13 mouse cellular contexts compared by ENCODE assay signal in genomic region chr2:128427181-128427880, GRCm38 (mm10).
A peak's percentile ranks its signal among the peaks of the same experiment; 100 is the strongest.
DNase-seq lines count a peak whose midpoint lies in the region; ATAC-seq and TF ChIP-seq lines count a peak whose summit lies in the region.
"Had no signal": no experiment of that assay in that cellular context is flagged by ENCODE, and none has a peak within 500 bp of the region (broad histone marks: within the 10 kb centered on the region; RNA-seq: fewer than 3 reads in every experiment).

No protein-coding gene starts in this region.

- H3K4me1 ChIP-seq in heart, embryonic 14.5 days (ENCODE audit: control insufficient read depth in 2 of 2, insufficient read depth in 2 of 2, low read length in 2 of 2): peaks cover 21 to 23% of the 10 kb centered on the region in 2 experiments
- no peaks in the 10 kb centered on the region for H3K4me1 ChIP-seq in midbrain, postnatal 0 days (ENCODE audit: insufficient read depth, low read length)
- H3K4me1 ChIP-seq in midbrain, embryonic 14.5 days (ENCODE audit: control insufficient read depth, insufficient read depth, low read length): no peaks in the 10 kb centered on the region
- peaks cover 8% of the 10 kb centered on the region; the same call in 1 of the 2 replicates for H3K4me1 ChIP-seq in intestine, postnatal 0 days (replicated peaks; ENCODE audit: control insufficient read depth, insufficient read depth, low read length)
- H3K4me1 ChIP-seq in stomach, embryonic 16.5 days (ENCODE audit: control insufficient read depth, insufficient read depth, low read length): peaks cover 31% of the 10 kb centered on the region
- H3K4me1 ChIP-seq: neural tube, embryonic 15.5 days had no signal

- H3K4me3 ChIP-seq in heart, embryonic 14.5 days (ENCODE audit: control insufficient read depth in 1 of 2, insufficient read depth in 1 of 2, low read depth in 1 of 2, low read length in 2 of 2): peak overlapping the region; percentile 28 to 33; a peak in 3 of 4 replicates
- H3K4me3 ChIP-seq in midbrain, postnatal 0 days (ENCODE audit: low read depth, low read length): no peak overlapping the region
- no peak overlapping the region for H3K4me3 ChIP-seq in midbrain, embryonic 14.5 days (replicated peaks; ENCODE audit: low read depth, low read length)
- H3K4me3 ChIP-seq in intestine, postnatal 0 days (ENCODE audit: low read depth, low read length): peak overlapping the region; percentile 13; the same call in 1 of the 2 replicates
- peak overlapping the region; percentile 33 for H3K4me3 ChIP-seq in stomach, embryonic 16.5 days (replicated peaks; ENCODE audit: low read length)
- H3K4me3 ChIP-seq: erythroblast, embryonic 14.5 days; neural tube, embryonic 15.5 days had no signal

- peak overlapping the region in 1 of 2 experiments; percentile 71; a peak in 1 of 4 replicates for H3K27ac ChIP-seq in heart, embryonic 14.5 days (replicated peaks in 1 of 2; ENCODE audit: control insufficient read depth in 1 of 2, insufficient read depth in 1 of 2, low read depth in 2 of 2, low read length in 2 of 2)
- no peak overlapping the region for H3K27ac ChIP-seq in midbrain, postnatal 0 days (ENCODE audit: low read depth, low read length)
- no peak overlapping the region for H3K27ac ChIP-seq in midbrain, embryonic 14.5 days (replicated peaks; ENCODE audit: low read depth, low read length)
- no peak overlapping the region for H3K27ac ChIP-seq in intestine, postnatal 0 days (ENCODE audit: low read depth, low read length)
- H3K27ac ChIP-seq in stomach, embryonic 16.5 days (ENCODE audit: low read length): peak overlapping the region; percentile 83
- H3K27ac ChIP-seq: kidney, postnatal 0 days; neural tube, embryonic 15.5 days had no signal

- no peaks in the 10 kb centered on the region for H3K27me3 ChIP-seq in heart, embryonic 14.5 days (ENCODE audit: control insufficient read depth, insufficient read depth, low read length)
- H3K27me3 ChIP-seq in midbrain, postnatal 0 days (ENCODE audit: insufficient read depth, low read length): no peaks in the 10 kb centered on the region
- H3K27me3 ChIP-seq in midbrain, embryonic 14.5 days (ENCODE audit: control insufficient read depth, insufficient read depth, low read length): no peaks in the 10 kb centered on the region
- H3K27me3 ChIP-seq in intestine, postnatal 0 days (replicated peaks; ENCODE audit: control insufficient read depth, insufficient read depth, low read length): 0 out of 2 replicates have a peak, but pooled peaks cover 5% of the 10 kb centered on the region
- no peaks in the 10 kb centered on the region for H3K27me3 ChIP-seq in stomach, embryonic 16.5 days (ENCODE audit: control insufficient read depth, insufficient read depth, low read length)
- H3K27me3 ChIP-seq: limb, embryonic 12.5 days; neural tube, embryonic 15.5 days had no signal

- H3K9ac ChIP-seq in heart, embryonic 14.5 days (ENCODE audit: low read length): peak overlapping the region; percentile 60; the same call in 1 of the 2 replicates
- H3K9ac ChIP-seq in midbrain, postnatal 0 days (replicated peaks; ENCODE audit: low read length, poor library complexity, severe bottlenecking): no peak overlapping the region
- no peak overlapping the region for H3K9ac ChIP-seq in midbrain, embryonic 14.5 days (replicated peaks; ENCODE audit: low read length)
- no peak overlapping the region for H3K9ac ChIP-seq in intestine, postnatal 0 days (ENCODE audit: low read depth, low read length)
- peak overlapping the region; percentile 33; the same call in 1 of the 2 replicates for H3K9ac ChIP-seq in stomach, embryonic 16.5 days (ENCODE audit: low read length)
- H3K9ac ChIP-seq: limb, embryonic 12.5 days; neural tube, embryonic 15.5 days had no signal

- WGBS in heart, embryonic 14.5 days: 70% methylated on average over 6 of the region's 6 CpGs
- 88% methylated on average over 6 of the region's 6 CpGs for WGBS in midbrain, postnatal 0 days
- 90% methylated on average over 6 of the region's 6 CpGs for WGBS in midbrain, embryonic 14.5 days
- WGBS in intestine, postnatal 0 days: 55% methylated on average over 6 of the region's 6 CpGs
- WGBS in stomach, embryonic 16.5 days: 72% methylated on average over 6 of the region's 6 CpGs

- intact Hi-C loops in heart, postnatal 14 days (cut with DNase I): no loop called here

- ATAC-seq in heart, embryonic 14.5 days (ENCODE audit: insufficient number of reproducible peaks, insufficient read depth, low FRiP score, low read depth): no peak
- no peak for ATAC-seq in midbrain, postnatal 0 days (ENCODE audit: low FRiP score)
- no peak for ATAC-seq in midbrain, embryonic 14.5 days (ENCODE audit: low FRiP score, low TSS enrichment)
- no peak for ATAC-seq in intestine, postnatal 0 days
- ATAC-seq in stomach, embryonic 16.5 days (ENCODE audit: insufficient read depth, low FRiP score): no peak; the same call in 1 of the 2 replicates

- H3K4me2 ChIP-seq in heart, embryonic 14.5 days (ENCODE audit: low read length): peak overlapping the region; percentile 57
- 0 out of 2 replicates have a peak overlapping the region, but pooled peaks have one; percentile 1 for H3K4me2 ChIP-seq in midbrain, postnatal 0 days (ENCODE audit: low read depth, low read length, poor library complexity, severe bottlenecking)
- no peak overlapping the region for H3K4me2 ChIP-seq in midbrain, embryonic 14.5 days (ENCODE audit: low read length)
- peak overlapping the region; percentile 35; the same call in 1 of the 2 replicates for H3K4me2 ChIP-seq in intestine, postnatal 0 days (replicated peaks; ENCODE audit: low read depth)
- H3K4me2 ChIP-seq in stomach, embryonic 16.5 days (ENCODE audit: low read depth, low read length): peak overlapping the region; percentile 32
- H3K4me2 ChIP-seq: neural tube, embryonic 15.5 days had no signal

- no peaks in the 10 kb centered on the region for H3K9me3 ChIP-seq in heart, embryonic 14.5 days (ENCODE audit: control insufficient read depth, low read length)
- H3K9me3 ChIP-seq in midbrain, postnatal 0 days (ENCODE audit: low read length): no peaks in the 10 kb centered on the region
- no peaks in the 10 kb centered on the region for H3K9me3 ChIP-seq in midbrain, embryonic 14.5 days (ENCODE audit: control insufficient read depth, low read length)
- H3K9me3 ChIP-seq in intestine, postnatal 0 days (ENCODE audit: control insufficient read depth): no peaks in the 10 kb centered on the region
- H3K9me3 ChIP-seq in stomach, embryonic 16.5 days (replicated peaks; ENCODE audit: control insufficient read depth, low read length): no peaks in the 10 kb centered on the region
- H3K9me3 ChIP-seq: limb, embryonic 12.5 days; neural tube, embryonic 15.5 days had no signal

- no peaks in the 10 kb centered on the region for H3K36me3 ChIP-seq in heart, embryonic 14.5 days (ENCODE audit: control insufficient read depth, insufficient read depth, low read length)
- H3K36me3 ChIP-seq in midbrain, postnatal 0 days (ENCODE audit: insufficient read depth, low read length): no peaks in the 10 kb centered on the region
- no peaks in the 10 kb centered on the region for H3K36me3 ChIP-seq in midbrain, embryonic 14.5 days (ENCODE audit: control insufficient read depth, insufficient read depth, low read length)
- H3K36me3 ChIP-seq in intestine, postnatal 0 days (ENCODE audit: control insufficient read depth, insufficient read depth): no peaks in the 10 kb centered on the region
- no peaks in the 10 kb centered on the region for H3K36me3 ChIP-seq in stomach, embryonic 16.5 days (ENCODE audit: control insufficient read depth, insufficient read depth, low read length)
- H3K36me3 ChIP-seq: limb, embryonic 12.5 days; neural tube, embryonic 15.5 days had no signal

- DNase-seq in heart, postnatal 14 days: no peak
- no peak for DNase-seq in midbrain, postnatal 0 days (ENCODE audit: low spot score)
- no peak for DNase-seq in midbrain, embryonic 14.5 days
- no peak for DNase-seq in cerebellum, adult 9-11 months
- no peak for DNase-seq in thymus, postnatal 14 days
- DNase-seq: cerebellum, adult 9-10 months had no signal

- TF ChIP-seq CTCF in midbrain, postnatal 0 days (IDR thresholded peaks at IDR 0.05): no peak
- no peak for TF ChIP-seq CTCF in intestine, postnatal 0 days (IDR thresholded peaks at IDR 0.05; ENCODE audit: low read depth)

Comparison
In these comparisons a context has a peak if more than half of its experiments do, and no peak if none do; other contexts are left out.
1. H3K4me3 ChIP-seq: peak in heart, embryonic 14.5 days (2 of 2), intestine, postnatal 0 days (single experiment) and stomach, embryonic 16.5 days (single experiment); none in midbrain, postnatal 0 days (single experiment) and midbrain, embryonic 14.5 days (single experiment).
2. H3K9ac ChIP-seq: peak in heart, embryonic 14.5 days (single experiment) and stomach, embryonic 16.5 days (single experiment); none in midbrain, postnatal 0 days (single experiment), midbrain, embryonic 14.5 days (single experiment) and intestine, postnatal 0 days (single experiment).